Mouse (Mus musculus): ENCODE data around the gene Bst2.
"Not testable (repeated sequence)": the region's sequence is repeated elsewhere in the genome, so short reads cannot be mapped to it uniquely, and the experiment has no call there.

The Bst2 gene

GRCm38 (mm10) chr8:71558958-71559690 is 21.9 kb upstream of the Bst2 start:
- DNase-seq = peak; percentile 85 to 89

- DNase-seq = no peak
Observed at GRCm38 (mm10) chr8:71558071-71558957, 21.1 kb upstream of the Bst2 start, which contains the start of gene Tmem221. Gene Tmem221 (minus strand): TSS chr8:71558871.

DNA sequence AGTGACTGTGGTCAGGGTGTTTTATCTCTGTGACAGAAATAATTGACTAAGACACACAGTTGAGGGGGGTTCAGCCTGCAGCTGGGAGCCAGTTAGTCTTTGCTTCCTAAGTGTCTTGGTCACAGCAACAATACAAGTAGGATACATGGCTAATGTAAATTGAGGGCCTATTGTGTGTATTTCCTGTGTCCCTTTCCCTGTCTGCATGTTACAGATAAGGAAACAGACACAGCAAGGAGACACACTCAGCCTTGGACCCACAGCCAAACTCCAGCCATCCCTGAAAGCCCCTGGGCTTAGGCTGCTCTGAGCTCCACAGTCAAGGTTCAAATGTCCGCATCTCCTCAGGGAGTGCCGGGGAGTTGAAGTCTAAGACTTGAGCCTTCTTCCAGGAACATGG is 17.4 kb upstream of the Bst2 start:
- no peak for DNase-seq

DNA sequence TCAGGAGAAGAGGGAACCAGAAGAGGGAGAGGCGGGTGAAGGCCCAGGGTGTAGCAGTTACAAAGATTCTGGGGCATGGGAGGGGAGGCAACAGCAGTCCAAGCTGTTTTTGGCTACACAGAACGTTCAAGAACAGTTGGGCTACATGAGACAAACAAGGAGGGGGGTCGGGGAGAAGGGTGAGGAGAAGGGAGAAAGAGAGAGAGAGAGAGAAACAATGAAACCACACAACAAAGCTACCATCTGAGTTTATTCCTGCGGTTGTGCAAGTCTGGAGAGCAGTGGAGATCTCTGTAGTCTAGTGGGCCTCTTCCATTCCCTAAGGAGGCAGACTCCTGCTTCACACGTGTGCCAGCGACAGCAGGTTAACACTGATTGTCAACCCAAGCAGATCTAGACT is 16.7 kb upstream of the Bst2 start:
- DNase-seq = no peak

DNA sequence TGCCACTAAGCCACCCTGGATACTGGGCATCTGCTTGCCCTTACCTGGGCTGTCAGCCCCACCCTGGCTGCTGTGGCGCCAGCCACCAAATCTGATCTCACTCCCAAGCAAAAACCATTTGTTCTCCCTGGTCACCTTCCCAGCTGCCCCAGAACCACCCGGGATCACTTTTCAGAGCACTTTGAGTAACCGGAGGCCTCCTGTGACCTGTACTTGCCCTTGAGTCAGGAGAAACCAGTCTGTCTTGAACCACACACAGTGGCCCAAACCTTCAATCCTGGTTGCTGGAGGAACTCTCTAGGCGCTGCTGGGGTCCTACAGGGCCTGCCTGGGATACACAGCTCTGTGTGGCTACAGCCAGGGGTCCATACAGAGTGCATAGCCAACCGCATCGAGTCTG is 15.5 kb upstream of the Bst2 start:
- DNase-seq = no peak

GRCm38 (mm10) chr8:71550754-71551153 is 13.5 kb upstream of the Bst2 start:
- no peak for DNase-seq

- DNase-seq = no peak
Observed at GRCm38 (mm10) chr8:71547590-71547989, 10.3 kb upstream of the Bst2 start.

- no peak for DNase-seq
Observed at GRCm38 (mm10) chr8:71545053-71545452, 7.8 kb upstream of the Bst2 start.

DNA sequence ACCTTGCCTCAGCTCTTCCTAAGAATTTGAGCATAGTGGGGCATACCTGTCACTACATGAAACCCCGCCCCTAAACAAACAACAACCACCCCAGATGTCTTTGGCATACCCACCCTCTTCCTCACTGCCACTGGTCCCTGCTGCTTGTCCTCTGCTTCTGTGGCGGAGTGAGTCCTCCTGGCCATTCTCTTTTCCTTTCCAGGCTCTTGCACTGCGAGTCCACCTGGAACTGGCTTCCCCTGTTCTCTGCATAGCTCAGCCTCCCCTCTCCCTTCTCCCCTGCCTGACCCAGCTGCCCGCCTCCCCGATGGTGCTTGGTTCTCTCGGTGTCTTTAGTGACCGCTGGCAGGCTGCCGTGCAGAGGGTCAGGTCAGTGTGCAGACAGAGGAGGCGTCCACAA is 6.5 kb upstream of the Bst2 start:
- no peak for DNase-seq

DNA sequence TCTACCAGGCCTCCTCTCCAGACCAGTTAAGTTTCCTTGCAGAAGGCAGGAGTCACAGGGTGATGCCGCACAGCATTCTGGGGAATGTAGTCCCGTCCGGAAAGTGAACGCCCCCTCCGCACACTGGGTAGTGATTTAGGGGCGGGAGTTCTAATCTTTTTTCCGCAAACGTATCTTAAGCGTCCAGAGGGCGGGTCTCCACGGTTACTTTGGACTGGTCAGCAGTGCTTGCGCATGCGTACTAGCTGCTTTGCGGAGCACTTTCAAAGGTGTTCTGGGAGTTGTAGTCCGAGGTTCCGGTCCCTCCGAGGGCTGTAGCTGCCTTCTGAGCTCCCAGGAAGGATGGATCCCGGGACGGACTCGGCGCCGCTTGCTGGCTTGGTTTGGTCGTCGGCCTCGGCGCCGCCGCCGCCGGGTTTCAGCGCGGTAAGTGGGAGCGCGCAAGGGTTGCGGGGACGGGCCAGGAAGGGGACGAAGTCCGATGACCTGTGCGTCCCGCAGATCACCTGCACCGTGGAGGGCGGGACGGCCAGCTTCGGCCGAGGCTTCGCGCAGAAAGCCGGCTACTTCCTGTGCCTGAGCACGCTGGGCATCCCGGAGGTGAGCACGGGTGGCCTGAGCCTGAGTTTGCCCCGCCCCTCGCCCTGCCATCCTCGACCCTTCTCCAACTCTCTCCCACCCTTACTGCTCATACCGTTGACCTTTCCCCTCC is 5.5 kb upstream of the Bst2 start, which contains the start of gene Mvb12a:
TSS of gene Mvb12a (plus strand) at position 291 of the 712 bp plus-strand sequence.
- peak; percentile 99 for DNase-seq

- no peak for DNase-seq
Observed at GRCm38 (mm10) chr8:71535663-71536062, 1.6 kb downstream of the Bst2 start.

GRCm38 (mm10) chr8:71534263-71534810 is 2.9 kb downstream of the Bst2 start:
- DNase-seq = no peak

DNA sequence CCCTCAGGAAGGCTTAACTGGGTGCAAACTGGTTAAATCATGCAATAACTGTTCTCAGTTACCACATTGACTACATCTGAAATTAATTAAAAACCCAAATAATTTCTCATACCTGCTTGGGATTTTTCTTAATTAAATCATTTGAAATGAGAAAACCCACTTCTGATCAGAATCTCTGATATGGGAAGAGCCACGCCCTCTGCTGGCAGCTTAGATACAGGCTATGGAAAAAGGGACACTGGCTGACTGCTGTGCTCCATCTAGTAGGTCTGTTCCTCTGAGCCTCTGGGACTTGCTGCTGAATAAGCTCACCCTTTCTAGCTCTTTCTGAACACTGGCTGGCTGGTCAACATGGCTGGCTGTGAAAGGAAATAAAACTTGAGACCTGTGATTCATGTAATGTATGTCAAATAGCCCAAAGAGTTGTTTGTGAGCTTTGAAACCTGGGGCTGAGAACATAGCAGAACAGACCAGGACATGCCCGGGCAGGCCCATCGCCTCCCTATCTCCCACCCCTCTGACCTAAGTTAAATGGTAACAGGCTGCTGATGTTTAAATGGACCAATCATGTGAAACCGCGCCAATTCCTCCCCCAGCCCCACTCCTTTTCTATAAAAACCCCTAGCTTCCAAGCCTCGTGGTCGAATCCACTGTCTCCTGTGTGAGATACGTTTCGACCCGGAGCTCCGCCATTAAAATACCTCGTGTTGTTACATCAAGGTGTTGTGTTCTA is 6.4 kb downstream of the Bst2 start:
- not testable (repeated sequence) for DNase-seq

GRCm38 (mm10) chr8:71528362-71529073 is 8.7 kb downstream of the Bst2 start:
- peak; percentile 61 to 66 for DNase-seq

- DNase-seq = no peak
Observed at GRCm38 (mm10) chr8:71527162-71527870, 9.9 kb downstream of the Bst2 start.

DNA sequence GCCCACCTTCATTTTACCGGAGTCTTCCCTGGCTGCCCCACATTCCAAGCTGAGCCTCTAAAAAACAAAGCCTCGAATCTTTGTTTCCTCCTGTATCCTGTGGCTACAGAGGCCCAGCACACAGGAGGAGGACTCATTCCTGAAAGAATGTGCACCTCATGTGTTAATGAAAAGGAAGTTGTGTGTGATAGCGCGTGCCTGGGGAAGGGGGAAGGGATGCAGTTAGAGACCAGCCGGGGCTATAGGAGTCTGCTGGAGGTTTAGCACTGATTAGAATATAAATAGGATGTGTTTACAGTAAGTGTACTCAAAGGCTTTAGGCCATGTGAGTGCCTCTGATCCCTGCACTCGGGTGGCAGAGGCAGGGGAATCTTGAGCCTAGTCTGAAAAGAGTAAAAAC is 11.0 kb downstream of the Bst2 start:
- no peak for DNase-seq

DNA sequence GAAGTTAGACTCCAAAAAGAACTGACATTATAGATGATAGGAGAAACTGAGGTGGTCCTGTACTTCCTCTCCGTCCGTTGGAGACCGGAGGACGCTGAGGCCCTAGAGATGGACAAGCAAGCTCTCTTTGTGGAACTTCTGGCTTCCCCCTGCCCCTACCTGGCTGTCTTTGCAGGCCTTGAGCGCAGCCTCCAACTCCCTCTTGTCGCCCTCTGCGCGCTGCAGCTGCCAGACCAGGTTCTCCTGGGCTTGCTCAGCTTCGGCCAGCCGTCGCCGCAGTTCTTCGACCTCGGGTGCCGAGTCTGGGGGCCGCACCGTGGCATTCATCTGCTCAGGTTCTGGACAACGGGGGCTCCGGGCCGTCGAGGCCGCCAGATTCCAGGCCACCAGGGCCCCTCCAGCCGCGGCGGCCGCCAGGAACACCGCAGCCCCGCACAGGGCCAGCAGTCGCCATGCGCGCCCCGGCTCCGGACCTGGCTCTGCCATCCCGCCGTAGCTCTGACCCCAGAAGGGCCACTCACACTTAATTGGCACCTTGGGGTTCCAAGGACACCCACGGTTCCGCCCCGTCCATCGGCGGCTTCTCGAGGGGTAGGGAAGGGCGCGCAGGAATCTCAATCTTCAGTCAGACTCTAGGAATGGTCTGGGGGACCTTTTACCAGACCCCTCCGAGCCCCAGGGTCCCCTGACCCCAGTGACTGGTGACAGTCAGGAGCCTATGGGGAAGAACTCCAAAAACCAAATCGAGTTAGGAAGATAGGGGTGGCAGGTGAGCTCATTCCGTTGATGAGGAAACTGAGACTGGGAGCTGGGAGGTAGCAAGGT is 11.8 kb downstream of the Bst2 start, which contains the start of gene Ccdc194:
TSS of gene Ccdc194 (minus strand) at position 486 of the 825 bp plus-strand sequence.
- DNase-seq = no peak

- peak; percentile 92 to 95 for DNase-seq
Observed at GRCm38 (mm10) chr8:71521634-71522033, 15.6 kb downstream of the Bst2 start.

GRCm38 (mm10) chr8:71519037-71519825 is 18.0 kb downstream of the Bst2 start:
- peak; percentile 52 to 67 for DNase-seq
